Mouse (Mus musculus): ENCODE data around the gene Gas2l1. TPM values are rescaled to one million over a fixed set of nuclear protein-coding genes. Genes with fewer than 3 reads are reported as not detected.

Gene Gas2l1
- total RNA-seq, 1 experiment from 2014 or later, result not detected

- peak; percentile 20; the same call in 1 of the 2 replicates for ATAC-seq (replicated peaks; ENCODE audit: low read depth, poor library complexity, severe bottlenecking)
Observed at GRCm38 (mm10) chr11:5067063-5067462, 1.9 kb upstream of the Gas2l1 start.

DNA sequence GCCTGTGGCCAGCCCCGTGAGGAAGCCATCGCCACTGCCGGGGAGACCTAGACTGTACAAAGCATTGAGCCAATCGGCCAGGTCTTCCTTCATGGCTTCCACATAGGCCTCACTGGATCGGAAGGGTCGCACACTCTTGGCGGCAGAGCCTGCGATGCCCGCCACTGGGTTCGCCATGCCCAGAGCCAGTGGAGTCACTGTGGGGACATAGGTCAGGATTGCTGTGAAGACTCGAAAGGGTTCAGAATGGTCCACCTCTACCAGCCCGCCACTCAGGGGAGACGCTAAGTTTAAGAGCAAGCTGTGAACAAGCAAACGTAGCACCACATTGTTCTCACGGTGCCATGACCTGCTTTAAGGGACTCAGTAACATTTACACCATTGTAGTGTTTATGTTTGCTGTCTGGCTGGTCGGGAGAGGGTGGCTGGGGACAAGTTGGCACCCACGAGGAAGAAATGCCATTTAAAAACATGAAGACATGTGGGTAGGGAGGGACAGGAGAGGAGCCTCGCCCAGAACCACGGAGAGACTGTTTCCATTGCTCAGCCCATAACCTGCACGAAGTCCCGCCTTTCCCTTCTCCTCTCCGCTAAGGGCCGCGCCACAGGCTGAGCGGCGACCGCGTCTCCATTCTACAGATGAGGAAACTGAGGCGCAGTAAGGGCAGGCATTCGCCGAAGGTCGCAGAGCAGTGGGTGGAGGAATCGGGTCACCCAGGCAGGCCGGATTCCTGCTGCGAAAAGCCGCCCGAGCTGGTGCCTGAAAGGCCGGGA is 658 bp downstream of the Gas2l1 start:
- no peak for ATAC-seq (replicated peaks; ENCODE audit: low read depth, poor library complexity, severe bottlenecking)

- no peak for ATAC-seq (replicated peaks; ENCODE audit: low read depth, poor library complexity, severe bottlenecking)
Observed at GRCm38 (mm10) chr11:5063561-5064281, 1.4 kb downstream of the Gas2l1 start.

DNA sequence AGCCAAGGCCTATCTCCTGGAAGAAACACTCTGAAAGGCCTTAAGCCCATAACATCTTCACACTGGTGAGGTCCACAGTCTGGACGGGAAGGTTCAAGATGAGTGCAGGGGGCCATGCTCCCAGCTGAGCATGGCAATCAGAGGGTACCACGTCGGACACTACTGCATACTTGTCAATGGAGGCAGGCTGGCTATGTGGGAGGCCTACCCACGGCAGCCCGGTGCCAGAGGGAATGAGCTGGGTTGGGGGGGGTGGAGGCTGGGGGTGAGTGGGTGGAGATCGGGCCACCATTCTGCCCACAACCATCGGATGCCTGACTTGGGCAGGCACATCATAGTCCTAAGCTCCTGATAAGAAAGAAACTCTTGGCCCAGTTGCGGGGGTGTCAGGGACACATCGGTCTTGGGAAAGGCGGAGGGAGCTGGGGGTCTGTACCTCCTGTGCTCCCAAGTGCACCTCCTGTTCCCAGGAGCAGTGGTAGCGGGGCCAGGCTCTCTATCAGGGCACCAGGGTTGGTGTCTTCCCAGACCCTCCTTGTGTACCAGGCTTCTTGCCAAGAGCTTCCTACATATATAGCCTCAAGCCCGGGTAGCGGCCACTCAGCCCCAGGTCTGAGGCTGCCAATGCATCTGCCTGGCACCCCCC is 2.1 kb downstream of the Gas2l1 start:
- ATAC-seq (replicated peaks; ENCODE audit: low read depth, poor library complexity, severe bottlenecking), result no peak

DNA sequence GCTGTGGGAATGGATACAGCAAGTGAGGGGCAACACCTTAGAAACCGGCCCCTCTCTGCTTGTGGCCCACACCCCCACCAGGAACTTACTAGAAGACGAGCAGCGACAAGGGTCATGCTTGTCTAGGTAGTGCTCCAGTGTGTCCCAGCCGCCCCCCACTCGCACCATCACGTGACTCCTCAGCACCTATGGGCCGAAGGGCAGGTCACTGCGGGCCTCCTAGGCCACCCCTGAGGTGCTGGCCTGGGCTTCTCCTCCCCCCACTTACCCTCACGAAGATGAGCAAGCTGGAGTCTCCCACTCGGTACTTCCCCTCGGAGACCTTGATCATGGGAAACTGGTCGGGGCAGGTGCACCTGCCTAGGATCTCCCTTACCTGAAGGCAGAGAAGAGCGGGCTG is 2.8 kb downstream of the Gas2l1 start:
- no peak for ATAC-seq (replicated peaks; ENCODE audit: low read depth, poor library complexity, severe bottlenecking)

GRCm38 (mm10) chr11:5061413-5062139 is 3.6 kb downstream of the Gas2l1 start:
- peak; percentile 26 for ATAC-seq (replicated peaks; ENCODE audit: low read depth, poor library complexity, severe bottlenecking)

GRCm38 (mm10) chr11:5060756-5061412 is 4.2 kb downstream of the Gas2l1 start:
- ATAC-seq (replicated peaks; ENCODE audit: low read depth, poor library complexity, severe bottlenecking), result no peak

DNA sequence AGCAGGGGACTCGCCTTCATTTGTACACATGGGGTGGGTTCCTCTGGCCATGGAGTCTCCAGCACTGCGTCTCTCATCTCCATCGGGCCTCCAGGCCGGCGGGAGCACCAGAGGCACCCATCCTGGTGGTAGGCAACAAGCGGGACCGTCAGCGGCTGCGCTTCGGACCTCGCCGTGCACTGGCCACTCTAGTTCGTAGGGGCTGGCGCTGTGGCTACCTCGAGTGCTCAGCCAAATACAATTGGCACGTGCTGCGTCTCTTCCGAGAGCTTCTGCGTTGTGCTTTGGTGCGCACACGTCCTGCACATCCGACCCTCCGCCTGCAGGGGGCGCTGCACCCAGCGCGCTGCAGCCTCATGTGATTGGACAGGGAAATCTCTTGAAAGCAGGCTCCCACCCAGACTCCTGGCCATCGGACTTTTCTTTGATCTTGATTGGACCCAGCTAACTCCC is 5.4 kb downstream of the Gas2l1 start:
- ATAC-seq (replicated peaks; ENCODE audit: low read depth, poor library complexity, severe bottlenecking), result 0 out of 2 replicates have a peak, but pooled peaks have one; percentile 17

DNA sequence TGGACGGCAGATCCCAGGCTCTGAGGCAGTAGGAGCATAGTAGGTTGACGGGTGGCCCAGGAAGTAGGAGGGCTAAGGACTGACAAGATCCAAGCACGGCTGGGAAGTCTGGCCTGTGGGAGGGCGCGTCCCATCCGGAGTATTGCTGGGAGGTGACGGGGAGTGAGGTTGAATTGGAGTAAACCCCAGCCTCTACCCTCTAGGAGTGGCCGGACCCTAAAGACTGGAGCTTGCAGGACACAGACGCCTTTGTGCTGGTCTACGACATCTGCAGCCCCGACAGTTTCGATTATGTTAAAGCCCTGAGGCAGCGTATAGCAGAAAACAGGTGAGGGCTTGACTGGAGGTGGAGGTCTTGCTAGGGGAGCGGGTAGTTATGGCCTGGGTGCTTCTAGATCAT is 5.9 kb downstream of the Gas2l1 start:
- ATAC-seq (replicated peaks; ENCODE audit: low read depth, poor library complexity, severe bottlenecking), result no peak

DNA sequence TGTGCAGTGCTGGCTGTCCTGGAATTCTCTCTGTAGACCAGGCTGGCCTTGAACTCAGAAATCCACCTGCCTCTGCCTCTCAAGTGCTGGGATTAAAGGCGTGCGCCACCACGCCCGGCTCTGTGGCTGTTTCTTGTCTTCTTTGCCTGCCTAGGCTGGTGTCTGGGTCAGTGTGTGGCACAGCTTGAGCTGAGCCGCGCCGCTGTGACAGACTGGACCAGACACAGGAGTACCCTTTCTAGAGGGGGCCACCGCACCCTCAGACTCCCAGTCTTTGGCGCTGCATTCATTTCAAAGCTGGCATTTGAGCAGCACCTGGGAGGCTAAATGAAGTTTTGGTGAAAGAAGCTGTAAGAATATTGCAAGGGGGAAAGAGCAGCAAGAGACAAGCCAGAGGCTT is 6.3 kb downstream of the Gas2l1 start:
- no peak for ATAC-seq (replicated peaks; ENCODE audit: low read depth, poor library complexity, severe bottlenecking)

DNA sequence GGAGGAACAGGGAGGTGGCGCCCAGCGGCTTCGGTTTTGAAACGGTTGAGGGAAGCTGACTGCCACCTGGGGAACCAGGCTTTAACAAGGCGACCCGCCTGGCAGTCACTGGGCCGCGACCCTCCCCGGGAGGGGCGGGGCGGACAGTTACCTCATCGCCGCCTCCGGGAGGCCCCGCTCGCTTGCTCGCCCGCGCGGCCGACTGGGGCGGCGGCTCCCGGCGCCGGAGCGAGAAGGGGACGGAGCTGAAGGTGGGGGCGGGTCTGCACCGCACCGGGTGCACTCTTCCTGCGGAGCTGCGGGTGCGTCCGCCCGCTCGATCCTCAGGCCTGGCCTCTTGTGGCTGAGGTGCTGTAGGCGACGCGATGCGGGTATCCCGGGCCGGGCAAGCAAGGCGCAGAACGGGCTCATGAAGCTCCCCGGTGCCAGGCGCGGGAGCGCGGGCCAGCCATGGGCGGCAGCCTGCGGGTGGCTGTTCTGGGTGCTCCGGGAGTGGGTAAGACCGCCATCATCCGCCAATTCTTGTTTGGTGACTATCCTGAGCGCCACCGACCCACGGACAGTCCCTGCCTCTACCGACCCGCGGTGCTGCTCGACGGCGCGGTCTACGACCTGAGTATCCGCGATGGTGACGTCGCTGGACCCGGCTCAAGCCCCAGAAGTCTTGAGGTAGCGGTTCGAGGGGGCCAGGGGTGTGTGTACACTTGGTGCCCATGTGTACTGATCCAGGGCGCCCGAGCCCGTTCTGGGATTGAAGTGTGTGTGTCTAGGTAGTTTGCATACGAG is 7.1 kb downstream of the Gas2l1 start, which contains the start of gene Rasl10a:
Rasl10a (plus strand) TSS at position 273 of the 786 bp plus-strand sequence.
- 0 out of 2 replicates have a peak, but pooled peaks have one; percentile 2 for ATAC-seq (replicated peaks; ENCODE audit: low read depth, poor library complexity, severe bottlenecking)

DNA sequence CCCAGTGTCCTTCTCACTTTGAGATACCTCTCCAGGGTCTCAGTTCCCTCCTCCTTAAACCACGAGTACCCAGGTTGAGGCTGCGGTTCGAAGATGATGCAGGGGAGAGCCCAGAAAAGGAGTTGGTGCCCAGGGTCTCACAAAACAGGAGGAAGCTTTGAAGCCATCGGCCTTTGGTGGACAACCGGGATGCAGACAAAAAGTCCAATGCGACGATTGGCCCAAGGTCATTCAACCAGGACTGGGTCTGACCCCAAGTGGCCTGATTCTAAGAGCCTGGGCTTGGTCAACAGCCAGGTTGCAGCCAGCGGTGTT is 7.6 kb downstream of the Gas2l1 start:
- ATAC-seq (replicated peaks; ENCODE audit: low read depth, poor library complexity, severe bottlenecking), result no peak

- no peak for ATAC-seq (replicated peaks; ENCODE audit: low read depth, poor library complexity, severe bottlenecking)
Observed at GRCm38 (mm10) chr11:5057064-5057463, 8.1 kb downstream of the Gas2l1 start.

- ATAC-seq (replicated peaks; ENCODE audit: low read depth, poor library complexity, severe bottlenecking), result no peak
Observed at GRCm38 (mm10) chr11:5055945-5056938, 8.9 kb downstream of the Gas2l1 start.

- no peak for ATAC-seq (replicated peaks; ENCODE audit: low read depth, poor library complexity, severe bottlenecking)
Observed at GRCm38 (mm10) chr11:5054874-5055273, 10.3 kb downstream of the Gas2l1 start.

DNA sequence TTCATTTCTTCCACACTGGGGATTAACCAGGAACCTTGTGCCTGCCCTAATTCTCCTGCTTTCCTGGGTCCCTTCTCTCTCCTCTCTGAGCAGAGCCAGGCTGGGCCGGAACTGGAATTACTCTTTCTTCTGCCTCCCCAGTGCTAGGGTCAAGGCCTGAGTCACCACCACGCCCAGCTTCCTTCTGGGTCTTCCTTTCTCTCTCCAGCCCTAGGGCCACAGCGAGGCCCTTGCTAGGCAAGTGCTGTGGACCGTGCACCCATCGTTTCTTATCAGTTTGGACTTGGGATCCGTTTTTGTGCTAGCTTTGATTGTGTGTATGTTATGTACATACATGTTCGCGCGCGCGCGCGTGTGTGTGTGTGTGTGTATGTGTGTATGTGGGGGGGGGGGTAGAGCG is 11.0 kb downstream of the Gas2l1 start:
- ATAC-seq (replicated peaks; ENCODE audit: low read depth, poor library complexity, severe bottlenecking), result no peak

GRCm38 (mm10) chr11:5052200-5052854 is 12.8 kb downstream of the Gas2l1 start:
- no peak for ATAC-seq (replicated peaks; ENCODE audit: low read depth, poor library complexity, severe bottlenecking)
